Mouse (Mus musculus): ENCODE measurements around the gene Hoxd4. TPM values are rescaled to one million over a fixed set of nuclear protein-coding genes. Genes with fewer than 3 reads are reported as not detected.

Gene Hoxd4
- total RNA-seq, 2 experiments from 2014 or later = not detected

DNA sequence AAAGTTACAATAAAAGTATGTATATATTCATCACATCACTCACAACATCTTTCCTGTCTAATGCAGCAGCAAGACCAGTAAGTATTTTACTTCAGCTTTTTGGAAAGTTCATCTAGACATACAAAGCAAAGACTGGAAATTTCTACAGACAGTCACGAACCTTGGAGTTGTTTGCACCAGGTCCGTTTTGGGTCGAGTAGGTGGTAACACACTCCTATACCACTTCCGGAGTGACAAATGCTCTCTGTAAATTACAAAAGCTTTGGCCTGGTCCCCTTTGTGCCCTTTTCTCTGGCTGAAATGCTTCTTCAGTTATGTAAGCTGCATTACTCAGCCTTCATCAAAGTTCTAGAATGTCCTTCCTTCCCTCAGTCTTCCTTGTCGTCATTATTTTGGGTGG, 42.0 kb downstream of the Hoxd4 start:
- ATAC-seq (replicated peaks; ENCODE audit: low FRiP score, low TSS enrichment, poor library complexity, severe bottlenecking) = no peak

- ATAC-seq (replicated peaks; ENCODE audit: low FRiP score, low TSS enrichment, poor library complexity, severe bottlenecking) = no peak
Measured at GRCm38 (mm10) chr2:74760146-74760545, 48.4 kb downstream of the Hoxd4 start.

DNA sequence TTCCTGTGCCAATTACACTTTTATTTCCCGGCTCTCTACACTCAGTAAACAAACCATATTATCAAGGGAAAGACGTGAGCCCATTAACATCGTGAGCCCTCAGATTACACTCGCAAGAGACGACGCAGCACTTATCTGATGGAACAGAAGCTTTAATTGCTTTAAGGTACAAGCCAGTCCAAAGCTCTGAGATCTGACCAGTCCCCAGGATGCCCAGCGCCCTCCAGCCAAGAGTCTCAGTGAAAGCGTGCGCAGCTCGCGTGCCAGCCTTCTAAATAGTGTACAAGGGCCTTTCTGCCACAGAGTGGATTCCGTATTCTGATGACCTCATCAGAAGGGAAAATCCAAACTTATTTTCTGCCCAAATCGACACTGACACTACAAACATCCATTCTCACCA, 50.2 kb downstream of the Hoxd4 start:
- no peak for ATAC-seq (replicated peaks; ENCODE audit: low FRiP score, low TSS enrichment, poor library complexity, severe bottlenecking)

DNA sequence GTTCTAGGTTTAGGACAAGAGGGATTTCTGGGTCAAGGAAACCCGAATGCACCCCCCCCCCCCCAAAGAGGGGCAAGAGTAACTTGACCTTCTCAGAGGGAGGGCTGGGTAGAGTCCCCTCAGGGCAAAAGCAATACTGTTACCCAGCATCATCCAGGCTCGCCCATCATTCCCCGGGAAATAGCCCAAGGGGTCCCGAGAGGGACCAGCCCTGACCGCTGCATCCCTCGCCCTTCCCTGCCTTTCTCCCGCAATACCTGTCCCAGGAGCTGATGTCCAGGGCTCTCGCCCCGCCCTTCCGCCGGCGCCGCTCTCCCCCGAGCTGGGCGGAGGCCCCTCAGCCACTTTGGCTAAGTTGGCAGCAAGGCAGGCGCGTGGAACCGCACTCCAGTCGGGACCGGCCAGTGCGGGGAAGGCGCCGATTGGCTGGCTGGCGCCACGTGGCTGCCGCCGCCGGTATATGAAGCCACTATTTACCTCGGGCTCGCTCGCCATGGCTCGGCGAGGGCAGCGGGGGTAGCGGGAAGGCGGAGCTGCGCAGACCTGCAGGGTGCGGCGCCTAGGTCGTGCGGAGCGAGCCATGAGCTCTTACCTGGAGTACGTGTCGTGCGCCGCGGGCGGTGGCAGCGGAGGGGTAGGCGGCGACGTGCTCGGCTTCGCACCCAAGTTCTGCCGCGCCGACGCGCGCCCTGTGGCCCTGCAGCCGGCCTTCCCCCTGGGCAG, 51.0 kb downstream of the Hoxd4 start, which contains the start of gene Hoxd1:
Gene Hoxd1, plus strand, starts transcription at position 459 of the 723 bp plus-strand sequence.
- no peak for ATAC-seq (replicated peaks; ENCODE audit: low FRiP score, low TSS enrichment, poor library complexity, severe bottlenecking)

- ATAC-seq (replicated peaks; ENCODE audit: low FRiP score, low TSS enrichment, poor library complexity, severe bottlenecking) = no peak
Measured at GRCm38 (mm10) chr2:74763245-74763735, 51.6 kb downstream of the Hoxd4 start.

GRCm38 (mm10) chr2:74763976-74764375, 52.2 kb downstream of the Hoxd4 start:
- ATAC-seq (replicated peaks; ENCODE audit: low FRiP score, low TSS enrichment, poor library complexity, severe bottlenecking) = no peak

DNA sequence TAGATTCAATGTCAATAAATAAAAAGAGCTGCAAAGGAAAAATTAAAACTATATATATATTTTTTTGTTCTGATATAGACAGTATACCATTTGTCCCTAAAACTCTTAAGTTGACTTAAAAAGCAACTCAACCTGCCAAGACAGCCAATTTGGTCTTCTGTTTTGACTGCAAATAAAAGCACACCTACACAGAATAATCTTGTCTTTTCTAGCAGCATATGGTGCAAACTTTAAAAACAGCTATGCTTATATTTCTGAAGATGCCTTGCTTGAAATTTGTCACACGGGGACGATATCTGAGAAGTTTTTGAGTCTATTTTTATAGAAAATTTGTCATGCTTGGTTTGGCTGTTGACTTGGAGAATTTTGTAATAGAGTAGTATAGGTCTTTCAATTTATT, 62.6 kb downstream of the Hoxd4 start:
- no peak for ATAC-seq (replicated peaks; ENCODE audit: low FRiP score, low TSS enrichment, poor library complexity, severe bottlenecking)

DNA sequence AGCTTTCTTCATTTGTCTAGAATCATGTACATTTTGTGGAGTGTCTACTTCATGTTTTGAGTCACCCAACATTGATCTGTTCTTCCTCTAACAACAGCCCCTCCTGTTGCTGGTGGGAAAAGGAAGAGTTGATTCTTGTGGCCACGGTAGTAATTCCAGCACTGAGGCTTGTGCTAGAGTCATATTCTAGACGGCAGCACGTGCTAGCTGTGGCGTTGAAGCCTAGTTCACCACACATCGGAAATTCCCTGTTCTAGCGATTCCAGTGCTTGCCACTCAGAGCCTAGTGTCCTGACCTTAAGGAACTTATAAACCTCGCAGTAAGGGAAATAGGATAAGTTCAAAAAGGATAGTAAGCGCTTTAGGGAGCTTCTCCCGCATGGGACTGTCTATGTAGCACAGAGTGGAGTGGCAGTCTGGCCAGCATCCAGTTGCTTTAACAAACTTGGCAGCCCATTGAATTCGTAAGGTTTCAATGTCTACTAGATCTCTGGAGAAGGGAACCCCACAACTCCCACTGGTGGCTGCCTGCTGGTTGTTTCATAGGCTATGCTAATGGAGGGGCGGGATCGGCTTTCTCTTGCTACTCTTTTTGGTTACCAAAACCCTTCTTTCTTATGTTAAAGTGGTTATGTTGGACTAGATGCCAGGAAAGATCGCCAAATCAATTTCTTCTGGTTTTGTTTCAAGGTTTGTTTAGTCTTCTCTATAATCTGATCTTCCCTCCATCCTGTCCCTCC, 66.0 kb downstream of the Hoxd4 start:
- ATAC-seq (replicated peaks; ENCODE audit: low FRiP score, low TSS enrichment, poor library complexity, severe bottlenecking) = no peak

Other genes with a start within 250 kb of the Hoxd4 start
- 35.0 and 44.4 TPM in 2 replicates for gene Lnpk, start 132.5 kb upstream of the Hoxd4 start, total RNA-seq (2014; fragmentation: Nextera tagmentation)
- 50.0 and 56.6 TPM in 2 replicates for gene Lnpk, start 132.5 kb upstream of the Hoxd4 start, total RNA-seq (2017)
- gene Evx2, start 52.4 kb upstream of the Hoxd4 start, total RNA-seq (2014; fragmentation: Nextera tagmentation) = not detected in 2 replicates
- gene Evx2, start 52.4 kb upstream of the Hoxd4 start, total RNA-seq (2017) = not detected in 2 replicates
- not detected in 2 replicates for gene Hoxd13, start 43.6 kb upstream of the Hoxd4 start, total RNA-seq (2014; fragmentation: Nextera tagmentation)
- gene Hoxd13, start 43.6 kb upstream of the Hoxd4 start, total RNA-seq (2017) = not detected in 2 replicates
- not detected in 2 replicates for gene Hoxd12, start 36.9 kb upstream of the Hoxd4 start, total RNA-seq (2014; fragmentation: Nextera tagmentation)
- not detected in 2 replicates for gene Hoxd12, start 36.9 kb upstream of the Hoxd4 start, total RNA-seq (2017)
- not detected in 2 replicates for gene Hoxd11, start 32.4 kb upstream of the Hoxd4 start, total RNA-seq (2014; fragmentation: Nextera tagmentation)
- gene Hoxd11, start 32.4 kb upstream of the Hoxd4 start, total RNA-seq (2017) = not detected in 2 replicates
- gene Hoxd10, start 20.0 kb upstream of the Hoxd4 start, total RNA-seq (2014; fragmentation: Nextera tagmentation) = not detected in 2 replicates
- gene Hoxd10, start 20.0 kb upstream of the Hoxd4 start, total RNA-seq (2017) = 0.65 TPM in 1 of 2 replicates, not detected in the other
- not detected in 2 replicates for gene Hoxd9, start 14.2 kb upstream of the Hoxd4 start, total RNA-seq (2014; fragmentation: Nextera tagmentation)
- gene Hoxd9, start 14.2 kb upstream of the Hoxd4 start, total RNA-seq (2017) = not detected in 2 replicates
- not detected in 2 replicates for gene Hoxd8, start 7.3 kb upstream of the Hoxd4 start, total RNA-seq (2014; fragmentation: Nextera tagmentation)
- not detected in 2 replicates for gene Hoxd8, start 7.3 kb upstream of the Hoxd4 start, total RNA-seq (2017)
- gene Hoxd3, start within 50 bp of the Hoxd4 start, total RNA-seq (2014; fragmentation: Nextera tagmentation) = not detected in 2 replicates
- gene Hoxd3, start within 50 bp of the Hoxd4 start, total RNA-seq (2017) = not detected in 2 replicates
- not detected in 2 replicates for gene Gm28230, start 14.8 kb downstream of the Hoxd4 start, total RNA-seq (2014; fragmentation: Nextera tagmentation)
- not detected in 2 replicates for gene Gm28230, start 14.8 kb downstream of the Hoxd4 start, total RNA-seq (2017)
- not detected in 2 replicates for gene Hoxd1, start 51.1 kb downstream of the Hoxd4 start, total RNA-seq (2014; fragmentation: Nextera tagmentation)
- gene Hoxd1, start 51.1 kb downstream of the Hoxd4 start, total RNA-seq (2017) = not detected in 2 replicates
- 71.8 and 72.1 TPM in 2 replicates for gene Mtx2, start 113.9 kb downstream of the Hoxd4 start, total RNA-seq (2014; fragmentation: Nextera tagmentation)
- 50.6 and 51.1 TPM in 2 replicates for gene Mtx2, start 113.9 kb downstream of the Hoxd4 start, total RNA-seq (2017)

All from megakaryocyte-erythroid progenitor cell, adult 5-6 weeks (primary cell).